Mouse (Mus musculus): ENCODE data around the gene Pitx3.

DNA sequence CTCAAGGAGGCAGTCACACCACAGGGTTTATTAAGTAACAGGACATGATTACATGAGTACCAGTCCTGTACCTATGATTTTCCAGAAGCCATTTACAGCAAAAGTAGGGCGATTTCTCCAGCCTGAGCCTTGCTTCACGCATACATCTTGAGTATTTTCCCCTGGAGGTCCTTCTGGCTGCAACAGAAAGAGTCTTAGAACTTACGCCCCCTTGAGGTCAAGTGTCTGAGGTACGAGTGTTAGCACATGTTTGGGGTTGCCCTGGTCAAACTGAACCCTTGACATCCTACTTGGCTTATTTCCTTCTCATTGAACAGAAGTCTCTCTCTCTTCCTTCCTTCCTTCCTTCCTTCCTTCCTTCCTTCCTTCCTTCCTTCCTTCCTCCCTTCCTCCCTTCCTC, 33.5 kb downstream of the Pitx3 start:
- no peak for TF ChIP-seq CTCF (IDR thresholded peaks at IDR 0.05; ENCODE audit: extremely low read depth, insufficient read depth, low read length)
- TF ChIP-seq POLR2A (IDR thresholded peaks at IDR 0.05; ENCODE audit: extremely low read depth, insufficient read depth, low read length), result no peak
